Mouse (Mus musculus) brain, embryonic 14.5 days (tissue): Measurements from ENCODE around the gene Wbp2.

Experiments
- CTCF ChIP-seq: fragments of 200-500 bp; IDR thresholded peaks from 2 replicates; pipeline ENCODE4 v1.5.1; 2012; ENCODE audit warnings: inconsistent platforms, mild to moderate bottlenecking, moderate library complexity, borderline replicate concordance; ENCODE audit not compliant: insufficient read depth, insufficient read length; ENCODE audit errors: extremely low read depth
- POLR2A ChIP-seq: fragments of 200-500 bp; IDR thresholded peaks from 2 replicates; pipeline ENCODE4 v1.6.1; 2012; ENCODE audit warnings: mild to moderate bottlenecking, inconsistent platforms, borderline replicate concordance; ENCODE audit not compliant: poor library complexity, insufficient read depth, insufficient read length, severe bottlenecking; ENCODE audit errors: extremely low read depth

DNA sequence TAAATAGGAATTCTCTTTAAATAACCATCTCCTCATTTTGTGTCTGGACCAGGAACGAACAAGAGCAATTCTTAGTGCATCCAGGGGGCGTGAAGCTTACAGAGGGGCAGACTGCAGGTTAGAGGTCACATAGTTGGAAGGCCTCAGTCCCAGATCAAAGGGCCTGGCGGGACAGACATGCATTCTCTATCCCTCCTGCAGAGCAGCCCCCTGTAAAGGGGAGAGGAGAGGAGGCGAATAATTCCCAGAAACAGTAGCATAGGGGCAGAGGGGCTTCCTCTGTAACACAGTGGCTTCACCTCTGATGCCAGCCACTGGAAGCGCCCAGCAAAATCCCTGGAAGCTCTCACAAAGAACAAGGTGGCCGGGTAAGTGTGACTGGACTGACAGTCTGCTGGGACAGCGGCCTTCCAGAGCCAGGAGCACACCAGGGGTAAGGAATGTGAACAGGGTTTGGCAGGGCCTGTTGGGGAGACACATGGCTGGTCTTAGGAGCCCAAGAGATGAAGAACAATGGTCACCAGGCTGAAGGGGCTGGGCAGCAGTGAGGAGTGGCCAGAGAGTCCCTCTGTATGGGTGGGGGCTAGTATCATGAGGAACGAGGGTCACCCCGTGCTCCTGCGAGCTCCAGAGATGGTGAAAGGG lies 8.0 kb downstream of the Wbp2 start:
- TF ChIP-seq CTCF: no peak
- TF ChIP-seq POLR2A: no peak
